Mouse (Mus musculus): ENCODE measurements around the gene Poglut1. TPM values are rescaled to one million over a fixed set of nuclear protein-coding genes. Genes with fewer than 3 reads are reported as not detected.
A peak's percentile ranks its signal among the peaks of the same experiment; 100 is the strongest.
"Not testable (repeated sequence)": the region's sequence is repeated elsewhere in the genome, so short reads cannot be mapped to it uniquely, and the experiment has no call there.

Gene Poglut1
- polyA plus RNA-seq, 1 experiment, result 28.2 TPM

- Histone ChIP-seq H3K27ac (ENCODE audit: insufficient read depth, low read depth, low read length) (no peak overlapping the region), H3K4me3 (ENCODE audit: insufficient read depth, low read length) (no peak overlapping the region), H3K4me1 (ENCODE audit: control insufficient read depth, insufficient read depth, low read length) (no peaks in the 10 kb centered on the region)
- TF ChIP-seq CTCF (IDR thresholded peaks at IDR 0.05; ENCODE audit: low read depth, low read length) (no peak), POLR2A (IDR thresholded peaks at IDR 0.05; ENCODE audit: borderline replicate concordance, low read depth, low read length) (no peak)
Observed at GRCm38 (mm10) chr16:38503528-38503927, 46.5 kb downstream of the Poglut1 start.

GRCm38 (mm10) chr16:38502469-38502868 lies 47.6 kb downstream of the Poglut1 start:
- H3K4me3 ChIP-seq (ENCODE audit: insufficient read depth, low read length), result no peak overlapping the region
- no peaks in the 10 kb centered on the region for H3K4me1 ChIP-seq (ENCODE audit: control insufficient read depth, insufficient read depth, low read length)
- no peak overlapping the region for H3K27ac ChIP-seq (ENCODE audit: insufficient read depth, low read depth, low read length)
- no peak for TF ChIP-seq POLR2A (IDR thresholded peaks at IDR 0.05; ENCODE audit: borderline replicate concordance, low read depth, low read length)
- no peak for TF ChIP-seq CTCF (IDR thresholded peaks at IDR 0.05; ENCODE audit: low read depth, low read length)

- no peak overlapping the region for H3K27ac ChIP-seq (ENCODE audit: insufficient read depth, low read depth, low read length)
- no peak for TF ChIP-seq CTCF (IDR thresholded peaks at IDR 0.05; ENCODE audit: low read depth, low read length)
- TF ChIP-seq POLR2A (IDR thresholded peaks at IDR 0.05; ENCODE audit: borderline replicate concordance, low read depth, low read length), result no peak
- no peaks in the 10 kb centered on the region for H3K4me1 ChIP-seq (ENCODE audit: control insufficient read depth, insufficient read depth, low read length)
- H3K4me3 ChIP-seq (ENCODE audit: insufficient read depth, low read length), result no peak overlapping the region
Observed at GRCm38 (mm10) chr16:38496604-38497140, 53.4 kb downstream of the Poglut1 start.

DNA sequence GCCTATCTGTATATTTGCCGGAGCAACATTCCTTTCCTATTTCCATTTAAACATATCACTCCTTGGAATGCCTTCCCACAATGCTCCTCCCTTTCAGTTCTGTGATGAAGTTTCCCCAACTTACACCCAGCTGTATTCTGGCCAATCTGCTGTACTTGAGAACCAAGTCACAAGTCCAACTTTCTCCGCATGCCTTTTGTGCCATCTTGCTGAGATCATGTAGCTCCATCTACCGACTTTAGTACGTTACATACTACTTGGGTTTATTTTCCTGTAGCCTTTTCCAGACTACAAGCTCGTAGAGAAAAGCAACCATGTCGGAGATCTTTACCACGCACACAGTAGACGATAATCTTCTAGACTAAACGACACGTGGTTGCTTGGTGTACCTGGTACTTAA lies 56.2 kb downstream of the Poglut1 start:
- no peak overlapping the region for H3K4me3 ChIP-seq (ENCODE audit: insufficient read depth, low read length)
- no peaks in the 10 kb centered on the region for H3K4me1 ChIP-seq (ENCODE audit: control insufficient read depth, insufficient read depth, low read length)
- H3K27ac ChIP-seq (ENCODE audit: insufficient read depth, low read depth, low read length), result no peak overlapping the region
- no peak for TF ChIP-seq POLR2A (IDR thresholded peaks at IDR 0.05; ENCODE audit: borderline replicate concordance, low read depth, low read length)
- TF ChIP-seq CTCF (IDR thresholded peaks at IDR 0.05; ENCODE audit: low read depth, low read length), result no peak

GRCm38 (mm10) chr16:38492551-38492950 lies 57.5 kb downstream of the Poglut1 start:
- Histone ChIP-seq H3K4me3 (ENCODE audit: insufficient read depth, low read length) (no peak overlapping the region), H3K27ac (ENCODE audit: insufficient read depth, low read depth, low read length) (no peak overlapping the region), H3K4me1 (ENCODE audit: control insufficient read depth, insufficient read depth, low read length) (no peaks in the 10 kb centered on the region)
- TF ChIP-seq POLR2A (IDR thresholded peaks at IDR 0.05; ENCODE audit: borderline replicate concordance, low read depth, low read length) (no peak), CTCF (IDR thresholded peaks at IDR 0.05; ENCODE audit: low read depth, low read length) (no peak)

- Histone ChIP-seq H3K27ac (ENCODE audit: insufficient read depth, low read depth, low read length) (no peak overlapping the region), H3K4me1 (ENCODE audit: control insufficient read depth, insufficient read depth, low read length) (no peaks in the 10 kb centered on the region), H3K4me3 (ENCODE audit: insufficient read depth, low read length) (no peak overlapping the region)
- TF ChIP-seq POLR2A (IDR thresholded peaks at IDR 0.05; ENCODE audit: borderline replicate concordance, low read depth, low read length) (no peak), CTCF (IDR thresholded peaks at IDR 0.05; ENCODE audit: low read depth, low read length) (no peak)
Observed at GRCm38 (mm10) chr16:38483582-38484309, 66.3 kb downstream of the Poglut1 start.

GRCm38 (mm10) chr16:38482780-38483562 lies 67.1 kb downstream of the Poglut1 start:
- no peak for TF ChIP-seq POLR2A (IDR thresholded peaks at IDR 0.05; ENCODE audit: borderline replicate concordance, low read depth, low read length)
- TF ChIP-seq CTCF (IDR thresholded peaks at IDR 0.05; ENCODE audit: low read depth, low read length), result peak; percentile 21; the same call in 1 of the 2 replicates
- Histone ChIP-seq H3K4me1 (ENCODE audit: control insufficient read depth, insufficient read depth, low read length) (no peaks in the 10 kb centered on the region), H3K4me3 (ENCODE audit: insufficient read depth, low read length) (no peak overlapping the region), H3K27ac (ENCODE audit: insufficient read depth, low read depth, low read length) (no peak overlapping the region)

DNA sequence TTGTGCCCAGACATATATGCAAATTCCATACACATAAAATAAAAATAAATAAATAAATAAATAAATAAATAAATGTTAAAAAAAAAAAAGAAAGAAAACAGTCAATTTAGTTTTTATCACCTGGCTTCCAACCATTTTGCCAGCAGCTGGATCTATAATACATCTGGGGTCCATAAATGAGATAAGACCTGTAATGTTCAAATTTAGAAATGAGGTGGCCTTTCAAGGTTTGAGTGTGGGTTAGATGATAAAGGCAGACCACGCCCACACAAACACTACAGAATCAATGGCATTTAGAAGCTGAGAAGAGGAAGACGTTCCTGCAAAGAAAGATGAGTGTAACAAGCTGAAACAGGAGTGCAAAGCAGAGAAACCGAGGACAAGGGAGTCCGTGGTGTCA lies 68.7 kb downstream of the Poglut1 start:
- H3K4me3 ChIP-seq (ENCODE audit: insufficient read depth, low read length), result no peak overlapping the region
- H3K4me1 ChIP-seq (ENCODE audit: control insufficient read depth, insufficient read depth, low read length), result peaks cover 8% of the 10 kb centered on the region; the same call in 1 of the 2 replicates
- H3K27ac ChIP-seq (ENCODE audit: insufficient read depth, low read depth, low read length), result no peak overlapping the region
- TF ChIP-seq CTCF (IDR thresholded peaks at IDR 0.05; ENCODE audit: low read depth, low read length), result no peak
- TF ChIP-seq POLR2A (IDR thresholded peaks at IDR 0.05; ENCODE audit: borderline replicate concordance, low read depth, low read length), result no peak

DNA sequence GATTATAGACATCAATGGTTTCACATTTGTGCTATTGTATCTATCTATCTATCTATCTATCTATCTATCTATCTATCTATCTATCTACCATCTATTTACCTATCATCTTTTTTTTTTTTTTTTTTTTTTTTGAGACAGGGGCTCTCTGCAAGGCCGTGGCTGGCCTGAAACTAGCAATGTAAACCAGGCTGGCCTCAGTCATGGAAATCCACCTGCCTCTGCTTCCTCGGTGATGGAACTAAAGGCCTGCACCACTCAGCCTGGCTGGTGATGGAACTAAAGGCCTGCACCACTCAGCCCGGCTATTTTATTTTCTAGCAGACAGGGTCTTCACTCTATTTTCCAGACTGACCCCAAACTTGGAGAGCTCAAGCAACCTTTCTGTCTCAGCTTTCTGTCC lies 71.8 kb downstream of the Poglut1 start:
- H3K4me1 ChIP-seq (ENCODE audit: control insufficient read depth, insufficient read depth, low read length), result peaks cover 14% of the 10 kb centered on the region
- H3K27ac ChIP-seq (ENCODE audit: insufficient read depth, low read depth, low read length), result no peak overlapping the region
- H3K4me3 ChIP-seq (ENCODE audit: insufficient read depth, low read length), result no peak overlapping the region
- TF ChIP-seq POLR2A (IDR thresholded peaks at IDR 0.05; ENCODE audit: borderline replicate concordance, low read depth, low read length) (no peak), CTCF (IDR thresholded peaks at IDR 0.05; ENCODE audit: low read depth, low read length) (no peak)

DNA sequence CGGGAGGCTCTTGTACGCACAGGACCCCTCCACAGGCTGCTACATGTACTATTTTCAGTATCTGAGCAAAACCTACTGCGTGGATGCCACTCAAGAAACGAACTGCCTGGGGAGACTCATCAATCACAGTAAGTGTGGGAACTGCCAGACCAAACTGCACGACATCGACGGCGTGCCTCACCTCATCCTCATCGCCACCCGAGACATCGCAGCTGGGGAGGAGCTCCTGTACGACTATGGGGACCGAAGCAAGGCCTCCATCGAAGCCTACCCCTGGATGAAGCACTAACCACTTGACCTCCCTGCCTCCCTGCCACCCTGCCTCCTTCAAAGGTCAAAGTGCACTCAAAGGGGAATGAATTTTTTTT lies 72.8 kb downstream of the Poglut1 start:
- peaks cover 14% of the 10 kb centered on the region for H3K4me1 ChIP-seq (ENCODE audit: control insufficient read depth, insufficient read depth, low read length)
- H3K4me3 ChIP-seq (ENCODE audit: insufficient read depth, low read length); H3K27ac ChIP-seq (ENCODE audit: insufficient read depth, low read depth, low read length): not testable (repeated sequence)

Measured in bone marrow macrophage, adult 2 months (primary cell).